Mouse (Mus musculus): ENCODE measurements around the gene Rad23a.

DNA sequence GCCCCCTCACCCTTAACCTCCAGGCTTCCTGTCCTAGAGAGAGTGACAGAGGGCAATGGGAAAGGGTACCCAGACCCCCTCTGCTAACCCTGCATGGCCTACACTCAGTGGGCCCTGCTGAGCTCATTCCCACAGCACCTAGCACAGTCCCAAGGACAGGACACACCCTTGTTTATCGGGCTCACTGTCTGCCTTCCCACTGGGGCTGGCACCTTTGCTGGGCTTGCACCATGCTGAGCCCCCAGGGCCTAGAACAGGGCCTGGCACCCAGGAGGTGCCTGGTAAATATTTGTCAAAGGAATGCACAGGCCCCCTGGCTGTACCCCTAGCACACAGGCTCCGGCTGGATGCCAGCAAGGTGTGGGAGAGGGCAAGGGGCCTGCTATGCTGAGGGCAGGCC lies 49.9 kb downstream of the Rad23a start:
- TF ChIP-seq POLR2A (IDR thresholded peaks at IDR 0.05; ENCODE audit: extremely low read depth, insufficient read depth, low read length): no peak
- no peak for TF ChIP-seq CTCF (IDR thresholded peaks at IDR 0.05; ENCODE audit: low read depth, low read length)
